Mouse (Mus musculus) frontal cortex, adult (tissue): ENCODE results near the gene Tmem150a.

Experiments
- ATAC-seq: cut with Nextera tagmentation; 2 replicates; pipeline ENCODE4 v1.9.2; 2017; ENCODE audit warnings: mild to moderate bottlenecking, moderate library complexity, mixed read lengths; ENCODE audit not compliant: low TSS enrichment

Tmem150a gene

DNA sequence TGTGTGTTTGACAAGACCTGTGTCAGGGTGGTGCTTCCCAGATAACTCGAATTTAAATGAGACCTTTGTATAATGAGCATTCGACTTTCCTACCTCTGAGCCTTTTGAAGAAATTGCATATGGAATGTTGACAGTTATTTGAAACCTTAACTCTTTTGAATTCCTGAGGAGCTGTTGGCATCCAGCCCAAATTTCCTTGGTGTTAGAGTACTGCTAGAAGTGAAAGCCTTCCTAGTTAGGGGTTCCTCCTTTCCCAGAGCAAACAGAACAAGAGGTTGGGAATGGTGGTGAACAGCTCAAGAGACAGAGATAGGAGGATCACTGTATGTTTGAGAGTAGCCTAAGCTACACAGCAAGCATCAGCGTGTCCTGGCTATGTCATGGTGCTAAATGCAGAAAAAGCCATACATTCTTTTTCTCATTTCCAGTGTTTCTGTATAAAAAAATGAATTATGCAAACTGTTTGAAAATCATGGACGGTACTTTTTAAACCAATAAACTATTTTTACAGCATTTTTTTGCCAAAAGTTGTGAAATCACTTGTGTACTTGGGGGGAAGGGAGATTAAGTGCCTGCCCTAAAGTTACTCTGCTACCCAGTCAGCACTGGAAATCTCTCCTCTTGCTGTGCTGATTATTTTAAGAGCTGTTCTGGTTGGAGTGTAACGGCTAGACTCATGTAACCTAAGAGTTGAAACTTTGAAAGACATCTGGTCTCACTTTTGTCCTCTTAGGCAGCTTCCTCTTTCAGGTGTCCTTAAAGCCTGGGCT is 2.4 kb upstream of the Tmem150a start:
- ATAC-seq: no peak

DNA sequence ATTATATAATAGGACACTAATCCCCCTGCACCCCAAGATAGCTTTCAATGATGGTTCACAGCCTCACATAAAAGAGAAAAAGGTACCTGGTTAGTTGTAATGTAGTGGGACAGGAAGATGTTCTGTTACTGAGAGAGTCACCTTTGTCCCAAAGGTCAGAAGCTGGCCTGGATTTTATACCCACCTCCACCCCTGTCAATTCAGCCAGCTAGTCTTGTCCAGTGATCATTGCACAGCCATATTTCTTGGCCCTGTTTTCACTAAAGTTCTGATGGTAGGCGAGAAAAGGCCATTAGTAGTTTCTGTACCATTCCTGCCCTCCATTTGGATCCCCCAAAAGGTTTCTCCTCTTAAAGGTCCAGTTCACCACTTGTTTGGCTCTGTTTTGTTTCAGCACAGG is 1.2 kb upstream of the Tmem150a start:
- ATAC-seq: no peak

DNA sequence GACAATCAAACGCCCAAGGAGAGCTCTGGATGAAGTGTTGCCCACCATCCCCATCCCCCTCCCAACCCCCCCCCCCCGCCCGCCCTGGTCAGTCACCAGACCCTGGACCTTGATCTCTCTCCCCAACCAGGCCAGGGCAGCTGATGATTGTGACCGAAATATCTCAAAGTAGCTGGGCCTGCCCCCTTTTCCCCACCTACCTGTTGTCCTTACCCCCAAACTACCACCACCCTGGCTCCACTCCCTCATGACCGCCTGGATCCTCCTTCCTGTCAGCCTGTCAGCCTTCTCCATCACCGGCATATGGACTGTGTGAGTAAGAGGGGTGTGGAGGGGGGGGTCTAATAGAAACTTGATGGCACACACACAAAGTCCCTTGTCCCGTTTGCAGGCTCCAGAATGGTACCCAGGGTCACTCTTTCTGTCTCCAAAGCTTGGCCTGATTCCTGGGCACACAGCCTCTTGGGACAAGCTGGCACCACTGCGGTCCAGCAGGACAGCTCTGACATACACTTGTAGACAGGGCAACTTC is 820 bp downstream of the Tmem150a start:
- ATAC-seq: no peak

DNA sequence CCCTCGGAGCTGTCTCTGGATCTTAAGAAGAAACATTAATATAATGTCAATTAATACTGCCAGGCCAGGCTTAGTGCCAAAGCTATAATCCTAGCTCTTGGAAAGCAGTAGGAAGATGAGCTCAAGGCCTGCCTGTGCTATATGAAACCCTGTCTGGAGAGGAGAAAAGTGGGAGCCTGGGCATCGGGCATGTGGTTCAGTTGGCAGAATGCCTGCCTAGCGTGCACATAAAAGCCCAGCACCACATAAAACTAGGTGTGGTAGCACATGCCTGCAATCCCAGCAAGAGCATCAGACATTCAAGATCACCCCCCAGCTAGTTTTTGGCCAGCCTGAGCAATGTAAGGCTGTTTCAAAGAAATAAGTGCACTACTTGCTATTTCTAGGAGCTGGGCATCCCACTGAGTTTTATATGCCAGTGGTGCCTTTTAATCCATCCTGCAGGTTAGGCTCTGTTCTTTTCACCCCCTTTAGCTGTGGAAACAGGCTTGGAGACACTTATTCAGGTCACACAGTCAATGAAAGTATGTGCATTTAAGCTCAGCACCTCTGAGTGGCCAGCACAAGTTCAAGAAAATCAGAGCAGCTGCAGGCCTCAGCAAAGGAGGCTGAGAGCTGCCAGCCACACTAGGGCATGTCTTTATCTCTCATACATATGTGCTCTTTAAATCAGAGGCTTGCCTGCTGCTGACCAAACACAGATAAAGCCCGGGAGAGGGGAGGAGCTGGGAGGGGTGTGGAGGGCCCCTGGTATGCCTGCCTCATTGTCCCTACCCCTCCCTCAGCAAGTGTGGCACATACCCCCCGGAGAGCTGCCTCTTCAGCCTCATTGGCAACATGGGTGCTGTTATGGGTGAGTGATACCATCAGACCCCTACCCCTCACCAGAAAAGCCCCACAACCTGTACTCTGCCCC is 2.2 kb downstream of the Tmem150a start:
- ATAC-seq: no peak

DNA sequence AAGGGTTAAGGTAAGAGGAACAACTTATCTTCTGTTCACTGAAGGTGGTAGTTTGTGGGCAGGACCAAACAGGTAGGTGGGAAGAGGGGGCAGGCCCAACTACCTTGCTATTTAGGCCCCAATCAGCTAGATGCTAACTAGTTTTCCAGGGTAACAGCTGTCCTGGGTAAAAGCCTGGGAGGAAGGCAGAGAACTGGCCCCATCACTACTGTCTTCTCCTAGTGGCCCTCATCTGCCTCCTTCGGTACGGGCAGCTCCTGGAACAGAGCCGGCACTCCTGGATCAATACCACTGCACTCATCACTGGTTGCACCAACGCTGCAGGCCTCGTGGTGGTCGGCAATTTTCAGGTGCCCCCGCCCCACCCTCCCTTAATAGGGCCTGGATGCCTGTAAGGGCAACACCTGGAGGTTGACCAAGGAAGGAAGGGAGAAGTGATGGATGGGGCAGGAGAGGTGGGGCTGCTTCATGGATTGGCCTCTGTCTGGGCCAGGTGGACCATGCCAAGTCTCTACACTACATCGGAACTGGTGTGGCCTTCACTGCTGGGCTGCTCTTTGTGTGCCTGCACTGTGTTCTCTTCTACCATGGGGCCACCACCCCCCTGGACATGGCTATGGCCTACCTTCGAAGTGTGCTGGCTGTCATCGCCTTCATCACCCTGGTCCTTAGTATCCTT is 3.0 kb downstream of the Tmem150a start:
- ATAC-seq: no peak

DNA sequence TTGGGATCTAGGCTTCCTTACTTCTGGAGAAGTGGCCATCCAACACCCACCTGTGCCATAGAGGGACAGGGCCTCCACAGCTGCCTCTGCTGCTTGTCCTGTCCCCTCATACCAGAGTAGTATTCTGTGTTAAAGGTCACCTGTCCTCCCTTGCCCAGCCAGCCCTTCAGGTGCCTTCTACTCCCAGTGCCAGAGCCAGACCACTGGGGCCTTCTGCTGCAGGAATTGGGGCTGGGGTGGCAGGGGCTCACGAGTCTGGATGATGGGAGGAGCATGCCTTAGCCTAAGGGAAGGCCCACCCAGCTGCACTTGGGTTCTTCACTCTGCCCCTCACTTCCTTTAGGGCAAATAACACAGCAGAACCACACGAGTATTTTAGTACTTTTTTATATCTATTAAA is 4.1 kb downstream of the Tmem150a start:
- no peak for ATAC-seq

GRCm38 (mm10) chr6:72359891-72360598 is 4.8 kb downstream of the Tmem150a start:
- ATAC-seq: no peak

DNA sequence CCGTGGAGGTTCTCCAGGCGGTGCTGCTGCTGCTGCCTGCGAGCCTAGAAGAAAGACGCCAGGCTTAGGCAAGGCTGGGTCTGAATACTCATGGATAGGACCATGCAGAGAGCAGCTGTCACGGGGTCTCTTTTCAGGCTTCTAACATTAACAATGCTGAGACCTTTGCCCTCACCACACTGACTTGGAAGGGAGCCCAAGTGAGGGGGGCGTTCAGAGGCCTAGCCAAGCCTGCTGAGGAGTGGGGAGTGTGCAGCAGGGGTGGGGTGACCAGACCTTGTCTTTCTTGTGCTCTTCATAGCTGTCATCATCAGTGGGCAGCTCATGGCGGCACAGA is 5.3 kb downstream of the Tmem150a start:
- no peak for ATAC-seq

- no peak for ATAC-seq
These were observed 5.9 kb downstream of the Tmem150a start for GRCm38 (mm10) chr6:72361121-72361551.

DNA sequence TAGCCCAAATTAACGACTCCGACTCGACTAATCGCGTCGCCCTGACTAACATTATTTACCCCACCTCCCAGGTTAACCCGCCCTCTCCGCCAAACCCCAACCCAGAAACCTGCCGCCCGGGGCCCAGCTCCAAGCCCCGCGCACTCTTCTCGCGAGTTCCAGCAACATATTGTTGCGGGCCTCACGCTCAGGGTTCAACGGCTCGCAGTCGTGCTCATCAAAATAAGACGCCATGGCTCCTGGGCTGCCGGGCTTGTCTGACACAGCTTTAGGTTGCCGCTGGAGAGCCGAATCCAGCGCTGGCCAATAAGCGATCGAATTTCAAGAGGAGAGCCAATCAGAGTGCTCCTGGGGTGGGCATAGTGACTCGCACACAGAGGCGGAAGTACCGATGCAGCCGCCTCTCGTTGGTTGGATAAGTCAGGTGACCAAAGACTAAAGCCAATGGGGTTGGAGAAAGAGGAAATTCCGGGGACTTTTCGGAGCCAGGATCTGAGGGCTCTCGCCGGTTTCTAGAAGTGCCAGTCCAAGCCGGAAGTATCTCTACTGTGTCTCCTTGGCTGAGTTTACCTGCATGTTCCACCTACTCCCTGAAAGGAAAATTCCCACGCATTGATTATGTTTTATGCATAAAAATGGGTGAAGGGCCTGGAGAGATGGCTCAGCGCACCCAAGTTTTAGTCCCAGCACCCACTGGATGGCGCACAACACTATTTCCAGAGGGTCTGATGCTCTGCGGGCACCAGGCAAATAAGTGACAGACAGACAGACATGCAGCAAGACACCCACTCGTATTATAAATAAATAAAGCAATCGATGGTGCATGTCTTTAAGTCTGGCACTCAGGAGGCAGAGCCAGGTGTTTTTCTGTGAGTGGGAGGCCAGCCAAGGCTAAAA is 7.1 kb downstream of the Tmem150a start:
- peak; percentile 97 for ATAC-seq

DNA sequence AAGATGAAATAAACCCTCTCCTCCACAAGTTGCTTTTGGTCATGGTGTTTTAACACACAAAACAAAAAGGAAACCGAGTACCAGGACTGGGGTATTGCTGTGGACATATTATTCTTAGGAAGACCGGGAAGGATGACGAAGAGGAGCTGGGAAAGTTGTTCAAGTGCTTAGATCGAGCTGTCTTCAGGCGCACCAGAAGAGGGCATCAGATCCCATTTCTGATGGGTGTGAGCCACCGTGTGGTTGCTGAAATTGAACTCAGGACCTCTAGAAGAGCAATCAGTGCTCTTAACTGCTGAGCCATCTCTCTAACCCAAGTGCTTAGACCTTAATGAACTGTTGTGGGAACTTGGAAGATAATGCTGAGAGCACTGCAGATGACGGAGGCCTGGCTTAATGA is 8.8 kb downstream of the Tmem150a start:
- no peak for ATAC-seq

DNA sequence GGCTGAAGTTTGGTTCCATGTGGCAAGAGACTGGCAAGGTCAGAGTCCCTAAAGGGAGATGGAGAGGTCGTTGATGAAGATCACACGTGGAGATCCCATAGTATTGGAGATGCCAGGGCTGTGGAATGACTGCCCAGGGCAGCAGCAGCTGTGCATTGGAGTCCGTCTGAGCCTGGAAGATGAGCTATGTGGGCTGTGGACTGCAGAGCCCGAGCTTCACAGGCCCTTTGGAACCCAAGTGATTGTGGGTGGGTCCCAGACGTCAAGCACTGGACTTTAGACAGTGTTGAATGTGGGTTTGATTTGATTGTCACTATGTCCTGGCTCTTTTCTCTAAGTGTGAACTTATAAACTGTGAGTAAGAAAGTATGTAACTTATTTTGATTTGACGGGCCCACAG is 9.7 kb downstream of the Tmem150a start:
- no peak for ATAC-seq

GRCm38 (mm10) chr6:72366304-72366703 is 11.1 kb downstream of the Tmem150a start:
- no peak for ATAC-seq

GRCm38 (mm10) chr6:72366844-72367443 is 11.7 kb downstream of the Tmem150a start, which contains the start of gene Rnf181:
Rnf181 (minus strand) TSS chr6:72366956.
- no peak for ATAC-seq

- no peak for ATAC-seq
These were observed 12.3 kb downstream of the Tmem150a start for GRCm38 (mm10) chr6:72367460-72367974.

DNA sequence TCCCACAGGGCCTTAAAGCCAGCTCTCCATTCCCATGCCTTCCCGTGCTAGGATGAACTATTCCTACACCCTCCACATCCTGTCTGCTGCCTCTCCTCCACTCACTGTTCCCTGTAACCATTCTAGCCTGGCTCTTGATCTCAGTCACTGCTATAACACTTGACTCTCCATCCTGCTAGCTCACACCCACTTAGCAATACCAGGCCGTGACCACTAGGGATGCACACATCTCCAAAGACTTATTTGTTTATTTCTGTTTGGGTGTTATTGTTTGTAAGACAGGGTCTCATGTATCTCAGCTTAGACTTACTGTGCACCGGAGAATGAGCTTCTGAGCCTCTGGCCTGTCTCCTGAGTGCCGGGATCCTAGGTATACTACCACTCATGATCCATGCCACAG is 14.3 kb downstream of the Tmem150a start:
- no peak for ATAC-seq

DNA sequence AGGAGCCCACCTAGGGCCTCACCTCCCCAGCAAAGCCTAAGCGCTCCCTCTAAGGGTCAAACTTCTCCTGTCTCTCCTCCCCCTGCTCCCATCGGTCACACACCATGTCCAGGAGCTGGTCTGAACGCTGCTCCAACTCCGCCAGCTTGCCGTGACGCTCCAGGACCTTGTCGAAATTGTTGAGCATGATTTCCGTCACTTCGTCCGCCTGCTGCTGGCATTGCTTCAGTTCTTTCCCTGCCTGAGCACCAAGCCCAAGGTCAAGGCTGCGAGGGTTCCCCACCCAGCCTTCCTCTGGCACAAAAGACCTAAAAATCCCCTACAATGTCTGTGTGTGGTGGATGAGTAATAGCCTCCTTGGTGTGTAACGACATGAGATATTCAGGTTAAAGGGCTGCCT is 14.8 kb downstream of the Tmem150a start:
- no peak for ATAC-seq

DNA sequence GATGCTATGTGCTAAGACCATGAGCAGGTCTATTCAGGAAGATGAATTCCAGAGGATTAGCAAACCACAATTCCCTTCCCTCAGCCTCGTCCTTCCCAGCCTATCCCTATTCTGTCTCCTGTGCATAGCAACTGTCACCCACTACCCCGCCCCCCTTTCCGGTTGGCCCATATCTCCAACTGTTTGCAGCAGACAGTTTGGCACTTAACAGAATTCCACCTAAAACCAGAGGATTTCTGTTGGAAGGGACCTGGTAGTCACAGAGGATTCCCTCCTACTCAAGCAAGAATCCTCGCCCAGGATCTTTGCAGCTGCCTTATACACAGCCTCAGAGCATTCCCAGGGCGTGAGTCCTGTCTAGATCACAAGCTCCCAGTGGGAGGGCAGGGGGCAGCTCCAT is 15.9 kb downstream of the Tmem150a start:
- peak; percentile 92 for ATAC-seq

DNA sequence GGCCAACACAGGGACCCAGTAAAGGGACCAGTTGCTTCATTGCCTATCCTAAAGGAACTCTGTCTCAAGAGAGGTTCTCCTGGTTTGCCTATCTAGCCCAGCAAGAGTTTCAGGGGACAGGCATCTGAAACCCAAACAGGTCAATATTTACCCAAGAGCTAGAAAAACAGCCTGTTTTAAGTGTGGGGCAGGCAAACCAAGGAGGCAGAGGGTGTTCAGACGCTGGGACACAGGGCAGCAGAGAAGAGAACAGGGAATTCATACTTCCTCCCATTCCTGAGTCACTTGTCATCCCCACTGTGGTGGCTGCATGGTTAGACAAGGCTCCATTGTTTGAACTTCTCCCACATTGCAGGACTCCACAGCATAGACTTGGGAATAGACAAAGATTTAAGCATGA is 16.3 kb downstream of the Tmem150a start:
- peak; percentile 42; the same call in 1 of the 2 replicates for ATAC-seq

DNA sequence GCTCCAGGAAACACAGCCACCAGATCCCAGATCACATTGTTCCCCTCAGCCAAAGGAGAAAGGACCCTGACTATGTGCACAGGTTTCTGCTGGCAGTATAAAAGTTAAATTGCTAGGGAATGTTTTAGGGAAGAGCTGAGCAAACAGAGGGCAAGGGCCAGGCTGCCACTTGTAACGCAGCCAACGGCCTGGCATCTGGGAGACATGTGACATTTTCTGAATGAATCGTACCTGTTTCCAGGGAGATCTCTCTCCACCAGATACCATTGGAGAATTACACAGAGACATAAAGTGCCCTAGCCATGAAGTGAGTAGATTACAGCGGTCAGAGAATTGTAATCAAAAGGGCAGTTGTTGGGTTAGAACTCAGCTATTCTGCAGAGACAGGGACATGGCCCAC is 17.9 kb downstream of the Tmem150a start:
- no peak for ATAC-seq
